Mouse (Mus musculus): Measurements from ENCODE around the gene Gm3880.
"Not testable (repeated sequence)": the region's sequence is repeated elsewhere in the genome, so short reads cannot be mapped to it uniquely, and the experiment has no call there.

Gene Gm3880

GRCm38 (mm10) chrX:102686872-102687271 lies at the start of gene Gm3880:
Gene Gm3880, minus strand, starts transcription at chrX:102686972.
- in situ Hi-C loops (cut with MboI, MseI) = not testable (repeated sequence)

GRCm38 (mm10) chrX:102724226-102724625 lies 37.5 kb upstream of the Gm3880 start:
- in situ Hi-C loops (cut with MboI, MseI) = loop anchor here (5.0 kb wide), 1 partner anchor 153 kb away; no protein-coding TSS in a partner anchor

GRCm38 (mm10) chrX:102707535-102707934 lies 20.8 kb upstream of the Gm3880 start, which contains the start of the genes Gm9112 and Dmrtc1b:
Gene Gm9112, minus strand, starts transcription at chrX:102707635.
Gene Dmrtc1b, plus strand, starts transcription at chrX:102707865.
- in situ Hi-C loops (cut with MboI, MseI) = not testable (repeated sequence)

GRCm38 (mm10) chrX:102700636-102701035 lies 13.9 kb upstream of the Gm3880 start:
- in situ Hi-C loops (cut with MboI, MseI) = not testable (repeated sequence)

- in situ Hi-C loops (cut with MboI, MseI) = not testable (repeated sequence)
Measured at GRCm38 (mm10) chrX:102689252-102689651, 2.5 kb upstream of the Gm3880 start.

- in situ Hi-C loops (cut with MboI, MseI) = loop anchor here (5.0 kb wide), 1 partner anchor 248 kb away; no protein-coding TSS in a partner anchor
Measured at GRCm38 (mm10) chrX:102684706-102685105, 2.1 kb downstream of the Gm3880 start.

- in situ Hi-C loops (cut with MboI, MseI) = no loop called here
Measured at GRCm38 (mm10) chrX:102666641-102667040, 20.1 kb downstream of the Gm3880 start.

- in situ Hi-C loops (cut with MboI, MseI) = no loop called here
Measured at GRCm38 (mm10) chrX:102660712-102661111, 26.1 kb downstream of the Gm3880 start.

- in situ Hi-C loops (cut with MboI, MseI) = no loop called here
Measured at GRCm38 (mm10) chrX:102645691-102646090, 41.1 kb downstream of the Gm3880 start.

- in situ Hi-C loops (cut with MboI, MseI) = no loop called here
Measured at GRCm38 (mm10) chrX:102645146-102645545, 41.6 kb downstream of the Gm3880 start.

- in situ Hi-C loops (cut with MboI, MseI) = no loop called here
Measured at GRCm38 (mm10) chrX:102644573-102644951, 42.2 kb downstream of the Gm3880 start.

GRCm38 (mm10) chrX:102643823-102644572 lies 42.8 kb downstream of the Gm3880 start, which contains the start of gene Phka1:
Gene Phka1, minus strand, starts transcription at chrX:102644246.
- in situ Hi-C loops (cut with MboI, MseI) = no loop called here
